Mouse (Mus musculus) heart, adult 9 months (tissue): ENCODE measurements around the gene Agbl1.
"Not testable (repeated sequence)": the region's sequence is repeated elsewhere in the genome, so short reads cannot be mapped to it uniquely, and the experiment has no call there.

Experiments
- DNase-seq, 2 experiments: peaks; one replicate each; pipeline ENCODE4 v3.0.0; 2022; ENCODE audit warnings: low spot score in 2 of 2

The Agbl1 gene

GRCm38 (mm10) chr7:76229311-76229937 lies at the start of gene Agbl1:
Agbl1 (plus strand) TSS chr7:76229887.
- DNase-seq: no peak

GRCm38 (mm10) chr7:76185005-76185658 lies 44.6 kb upstream of the Agbl1 start:
- no peak for DNase-seq

- no peak for DNase-seq
These were observed 44.0 kb upstream of the Agbl1 start for GRCm38 (mm10) chr7:76185681-76186121.

- no peak for DNase-seq
These were observed 11.1 kb upstream of the Agbl1 start for GRCm38 (mm10) chr7:76218546-76218945.

- DNase-seq: no peak
These were observed 9.8 kb upstream of the Agbl1 start for GRCm38 (mm10) chr7:76219797-76220469.

- DNase-seq: no peak
These were observed 7.0 kb upstream of the Agbl1 start for GRCm38 (mm10) chr7:76222691-76223090.

GRCm38 (mm10) chr7:76228881-76229280 lies 806 bp upstream of the Agbl1 start:
- DNase-seq: no peak

- DNase-seq: no peak
These were observed 4.6 kb downstream of the Agbl1 start for GRCm38 (mm10) chr7:76234321-76234720.

GRCm38 (mm10) chr7:76237497-76237896 lies 7.8 kb downstream of the Agbl1 start:
- no peak for DNase-seq

- DNase-seq: not testable (repeated sequence)
These were observed 15.2 kb downstream of the Agbl1 start for GRCm38 (mm10) chr7:76244839-76245238.

GRCm38 (mm10) chr7:76275061-76275460 lies 45.4 kb downstream of the Agbl1 start:
- no peak for DNase-seq

- DNase-seq: no peak
These were observed 53.1 kb downstream of the Agbl1 start for GRCm38 (mm10) chr7:76282831-76283230.

- DNase-seq: no peak
These were observed 57.8 kb downstream of the Agbl1 start for GRCm38 (mm10) chr7:76287531-76287930.

GRCm38 (mm10) chr7:76321866-76322553 lies 92.3 kb downstream of the Agbl1 start:
- no peak for DNase-seq

GRCm38 (mm10) chr7:76326091-76326490 lies 96.4 kb downstream of the Agbl1 start:
- DNase-seq: no peak

- DNase-seq: no peak
These were observed 109.6 kb downstream of the Agbl1 start for GRCm38 (mm10) chr7:76339308-76339707.

- DNase-seq: no peak
These were observed 111.9 kb downstream of the Agbl1 start for GRCm38 (mm10) chr7:76341601-76342000.

GRCm38 (mm10) chr7:76353469-76353868 lies 123.8 kb downstream of the Agbl1 start:
- no peak for DNase-seq

- DNase-seq: no peak
These were observed 124.8 kb downstream of the Agbl1 start for GRCm38 (mm10) chr7:76354510-76354909.

- DNase-seq: no peak
These were observed 141.6 kb downstream of the Agbl1 start for GRCm38 (mm10) chr7:76371269-76371668.

- DNase-seq: no peak
These were observed 149.8 kb downstream of the Agbl1 start for GRCm38 (mm10) chr7:76379493-76379892.

- DNase-seq: no peak
These were observed 152.3 kb downstream of the Agbl1 start for GRCm38 (mm10) chr7:76381986-76382385.
